9 mouse cellular contexts compared by ENCODE assay signal in genomic region chr12:111425789-111426460, GRCm38 (mm10). TPM values are rescaled to one million over a fixed set of nuclear protein-coding genes. Genes with fewer than 3 reads are reported as not detected.
A peak's percentile ranks its signal among the peaks of the same experiment; 100 is the strongest.
DNase-seq lines count a peak whose midpoint lies in the region; TF ChIP-seq lines count a peak whose summit lies in the region.
"Had no signal": no experiment of that assay in that cellular context is flagged by ENCODE, and none has a peak within 500 bp of the region (broad histone marks: within the 10 kb centered on the region; RNA-seq: fewer than 3 reads in every experiment).

No protein-coding gene starts in this region.

- no peak overlapping the region for H3K4me3 ChIP-seq in gastrocnemius, adult 2 months
- H3K4me3 ChIP-seq in megakaryocyte, embryonic 14.5 days (replicated peaks): peak overlapping the region; percentile 47
- H3K4me3 ChIP-seq: neural tube, embryonic 12.5 days had no signal

- peaks cover 11% of the 10 kb centered on the region; the same call in 1 of the 2 replicates for H3K9me3 ChIP-seq in megakaryocyte, embryonic 14.5 days
- H3K9me3 ChIP-seq: neural tube, embryonic 12.5 days had no signal

- TF ChIP-seq CTCF in gastrocnemius, adult 2 months (IDR thresholded peaks at IDR 0.05): peak; percentile 96

- peak overlapping the region; percentile 4; the same call in 1 of the 2 replicates for H3K27ac ChIP-seq in gastrocnemius, adult 2 months
- H3K27ac ChIP-seq: neural tube, embryonic 12.5 days had no signal

- H3K36me3 ChIP-seq in megakaryocyte, embryonic 14.5 days (replicated peaks; ENCODE audit: low read length): peaks cover 83% of the 10 kb centered on the region
- H3K36me3 ChIP-seq: neural tube, embryonic 12.5 days had no signal

- peak; percentile 87 for DNase-seq in R1 (ENCODE audit: low read depth, low spot score)
- peak; percentile 93 to 97 for DNase-seq in cerebellum, postnatal 36 days
- DNase-seq in gastrocnemius, adult 2 months: peak; percentile 94
- DNase-seq in induced T-regulatory cell, adult 2 months (ENCODE audit: low read depth): peak; percentile 76
- peak; percentile 48 to 96 for DNase-seq in left cerebral cortex, adult 9 months (ENCODE audit: low spot score in 2 of 2)
- peak; percentile 88 to 93 for DNase-seq in right cerebral cortex, postnatal 10 days (ENCODE audit: low spot score in 2 of 2)
- DNase-seq in urinary bladder, postnatal 36 days (ENCODE audit: low spot score in 2 of 2): peak; percentile 93

- peaks cover 98% of the 10 kb centered on the region for H3K4me1 ChIP-seq in megakaryocyte, embryonic 14.5 days

- intact Hi-C loops in gastrocnemius, adult 2 months (cut with DNase I): loop anchor here (1.0 to 2.0 kb wide), 2 partner anchors 33 to 43 kb away; no protein-coding TSS in a partner anchor

- H3K27me3 ChIP-seq in megakaryocyte, embryonic 14.5 days (replicated peaks): peaks cover 68% of the 10 kb centered on the region

RNA-seq across cellular contexts. Expression of gene Exoc3l4, which starts 9.1 kb away (rescaled TPM):
- 1 to 10 TPM in 1 of 2 experiments, under 1 TPM in 1; 0.56 to 1.5 TPM for total RNA-seq in gastrocnemius, adult 2 months (2021)
- 38.6 and 61.4 TPM in 2 replicates for polyA plus RNA-seq in megakaryocyte, embryonic 14.5 days (2012; ENCODE audit: insufficient read depth, low replicate concordance)

RNA-seq across cellular contexts. Expression of gene Tnfaip2, which starts 16.3 kb away (rescaled TPM):
- total RNA-seq in gastrocnemius, adult 2 months (2021): 10 to 100 TPM; 29.1 to 54.8 TPM
- polyA plus RNA-seq in megakaryocyte, embryonic 14.5 days (2012; ENCODE audit: insufficient read depth, low replicate concordance): 1.1 and 11.3 TPM in 2 replicates

RNA-seq across cellular contexts. Expression of gene Lbhd2, which starts 19.3 kb away (rescaled TPM):
- not detected for total RNA-seq in gastrocnemius, adult 2 months (2021)
- not detected in 2 replicates for polyA plus RNA-seq in megakaryocyte, embryonic 14.5 days (2012; ENCODE audit: insufficient read depth, low replicate concordance)

RNA-seq across cellular contexts. Expression of gene Cdc42bpb, which starts 48.4 kb away (rescaled TPM):
- total RNA-seq in gastrocnemius, adult 2 months (2021): 10 to 100 TPM; 16.3 to 24.3 TPM
- polyA plus RNA-seq in megakaryocyte, embryonic 14.5 days (2012; ENCODE audit: insufficient read depth, low replicate concordance): 113 and 131 TPM in 2 replicates

RNA-seq across cellular contexts. Expression of gene Gm266, which starts 59.7 kb away (rescaled TPM):
- under 1 TPM; 0.20 to 0.33 TPM for total RNA-seq in gastrocnemius, adult 2 months (2021)
- polyA plus RNA-seq in megakaryocyte, embryonic 14.5 days (2012; ENCODE audit: insufficient read depth, low replicate concordance): 0.22 TPM in 1 of 2 replicates, not detected in the other
